Mouse (Mus musculus): ENCODE measurements around the gene Clip3.

GRCm38 (mm10) chr7:30266780-30267179, 24.7 kb upstream of the Clip3 start:
- no peak for TF ChIP-seq POLR2A (IDR thresholded peaks at IDR 0.05; ENCODE audit: control insufficient read depth, extremely low read depth, insufficient read depth, low read length, poor library complexity)
- no peak for TF ChIP-seq CTCF (IDR thresholded peaks at IDR 0.05; ENCODE audit: borderline replicate concordance, control insufficient read depth, extremely low read depth, insufficient read depth, low read length, poor library complexity)
